Mouse (Mus musculus) kidney, adult 2 months (tissue): ENCODE results near the gene Olfr1280. TPM values are rescaled to one million over a fixed set of nuclear protein-coding genes. Genes with fewer than 3 reads are reported as not detected.
"Not testable (repeated sequence)": the region's sequence is repeated elsewhere in the genome, so short reads cannot be mapped to it uniquely, and the experiment has no call there.

Source experiments
- DNase-seq: peaks from one replicate; pipeline ENCODE4 v3.0.0; 2021
- H3K27ac ChIP-seq: fragments of 200-500 bp; 2 replicates; pipeline ENCODE4 v1.5.1; 2012; ENCODE audit warnings: low read depth, low read length, control low read depth, inconsistent platforms; ENCODE audit not compliant: insufficient read depth
- H3K27me3 ChIP-seq: fragments of 200-500 bp; replicated peaks from 2 replicates; pipeline ENCODE4 v1.6.1; 2012; ENCODE audit warnings: mild to moderate bottlenecking, moderate library complexity, low read length, inconsistent platforms; ENCODE audit not compliant: control insufficient read depth, insufficient read depth
- H3K36me3 ChIP-seq: fragments of 200-500 bp; 2 replicates; pipeline ENCODE4 v1.6.1; 2012; ENCODE audit warnings: mild to moderate bottlenecking, moderate library complexity, low read length, inconsistent platforms; ENCODE audit not compliant: control insufficient read depth, insufficient read depth
- H3K4me1 ChIP-seq: fragments of 200-500 bp; 2 replicates; pipeline ENCODE4 v1.6.1; 2011; ENCODE audit warnings: low read length; ENCODE audit not compliant: control insufficient read depth, insufficient read depth
- H3K4me3 ChIP-seq: fragments of 200-500 bp; 2 replicates; pipeline ENCODE4 v1.5.1; 2011; ENCODE audit warnings: mild to moderate bottlenecking, low read depth, low read length, control low read depth; ENCODE audit not compliant: insufficient read depth
- CTCF ChIP-seq: fragments of 200-500 bp; conservative IDR thresholded peaks from 2 replicates; pipeline ENCODE4 v1.5.1; 2011; ENCODE audit warnings: low read depth, mild to moderate bottlenecking, control low read depth, low read length, moderate library complexity, mixed read lengths; ENCODE audit not compliant: insufficient read depth, insufficient read length
- POLR2A ChIP-seq: fragments of 200-500 bp; IDR thresholded peaks from one replicate; pipeline ENCODE4 v1.6.1; 2011; ENCODE audit warnings: low read depth, low read length, control low read depth
- WGBS: fragments of 180-500 bp; shearing (Covaris S2); methylation state at CpG from one replicate; pipeline ENCODE4 v1.1.7; 2018; 5-methylcytosine and 5-hydroxymethylcytosine counted together
- polyA plus RNA-seq: library from polyadenylated mRNA; depleted of rRNA; stranded (reverse); fragments of >200 nt; gene quantifications from 2 replicates; pipeline ENCODE4 v1.2.3, GENCODE M21; 2012; rRNA removed

Olfr1280 gene
- not detected in 2 replicates for polyA plus RNA-seq

GRCm38 (mm10) chr2:111313717-111314116 lies at the start of gene Olfr1280:
TSS of gene Olfr1280 (plus strand) at chr2:111314017.
- no peak within 1 kb of the TSS for H3K27ac ChIP-seq
- DNase-seq, result no peak
- H3K27me3 ChIP-seq, result no peaks in the 10 kb centered on the region
- no peak within 1 kb of the TSS for H3K4me3 ChIP-seq
- TF ChIP-seq CTCF (no peak), POLR2A (no peak)
- H3K4me1 ChIP-seq, result no peaks in the 10 kb centered on the region
- no peaks in the 10 kb centered on the region for H3K36me3 ChIP-seq

- Histone ChIP-seq H3K27ac (no peak within 1 kb of the TSS), H3K4me1 (no peaks in the 10 kb centered on the region), H3K27me3 (no peaks in the 10 kb centered on the region), H3K4me3 (no peak within 1 kb of the TSS), H3K36me3 (no peaks in the 10 kb centered on the region)
- 44% methylated on average over 2 of the region's 2 CpGs for WGBS
- TF ChIP-seq CTCF (no peak), POLR2A (no peak)
- no peak for DNase-seq
These were observed 39.8 kb upstream of the Olfr1280 start, which contains the start of gene Olfr1277 for GRCm38 (mm10) chr2:111274006-111274405. TSS of gene Olfr1277 (minus strand) at chr2:111274106.

- TF ChIP-seq POLR2A (no peak), CTCF (no peak)
- Histone ChIP-seq H3K36me3 (no peaks in the 10 kb centered on the region), H3K4me3 (no peak within 1 kb of the TSS), H3K4me1 (no peaks in the 10 kb centered on the region), H3K27ac (no peak within 1 kb of the TSS), H3K27me3 (no peaks in the 10 kb centered on the region)
- no peak for DNase-seq
These were observed 24.0 kb upstream of the Olfr1280 start, which contains the start of gene Olfr1278 for GRCm38 (mm10) chr2:111289836-111290235. TSS of gene Olfr1278 (plus strand) at chr2:111290136.

GRCm38 (mm10) chr2:111298541-111298940 lies 15.3 kb upstream of the Olfr1280 start:
- Histone ChIP-seq H3K4me3 (no peak overlapping the region), H3K27me3 (no peaks in the 10 kb centered on the region), H3K36me3 (no peaks in the 10 kb centered on the region), H3K27ac (no peak overlapping the region), H3K4me1 (no peaks in the 10 kb centered on the region)
- no peak for DNase-seq
- TF ChIP-seq POLR2A (no peak), CTCF (no peak)

- Histone ChIP-seq H3K4me3 (no peak within 1 kb of the TSS), H3K27me3 (no peaks in the 10 kb centered on the region), H3K4me1 (no peaks in the 10 kb centered on the region), H3K27ac (no peak within 1 kb of the TSS), H3K36me3 (no peaks in the 10 kb centered on the region)
- no peak for DNase-seq
- TF ChIP-seq CTCF (no peak), POLR2A (no peak)
These were observed 13.4 kb upstream of the Olfr1280 start, which contains the start of gene Olfr1279 for GRCm38 (mm10) chr2:111300374-111300773. TSS of gene Olfr1279 (plus strand) at chr2:111300635.

- no peak for DNase-seq
- no peak within 1 kb of the TSS for H3K4me3 ChIP-seq
- 62% methylated on average over 2 of the region's 2 CpGs for WGBS
- H3K27ac ChIP-seq, result no peak within 1 kb of the TSS
- no peaks in the 10 kb centered on the region for H3K27me3 ChIP-seq
- H3K36me3 ChIP-seq, result no peaks in the 10 kb centered on the region
- TF ChIP-seq POLR2A (no peak), CTCF (no peak)
- no peaks in the 10 kb centered on the region for H3K4me1 ChIP-seq
These were observed 12.4 kb downstream of the Olfr1280 start, which contains the start of gene Olfr1281 for GRCm38 (mm10) chr2:111326220-111326619. TSS of gene Olfr1281 (plus strand) at chr2:111326520.

GRCm38 (mm10) chr2:111333721-111334120 lies 19.9 kb downstream of the Olfr1280 start:
- WGBS, result 84% methylated on average over 5 of the region's 5 CpGs

GRCm38 (mm10) chr2:111335976-111336375 lies 22.2 kb downstream of the Olfr1280 start, which contains the start of gene Olfr1282:
TSS of gene Olfr1282 (minus strand) at chr2:111336076.
- Histone ChIP-seq H3K36me3 (no peaks in the 10 kb centered on the region), H3K4me1 (no peaks in the 10 kb centered on the region), H3K27me3 (no peaks in the 10 kb centered on the region), H3K27ac (no peak within 1 kb of the TSS), H3K4me3 (no peak within 1 kb of the TSS)
- 74% methylated on average over 2 of the region's 2 CpGs for WGBS
- TF ChIP-seq CTCF, result no peak
- TF ChIP-seq POLR2A, result no peak
- no peak for DNase-seq

More at GRCm38 (mm10) chr2:111333721-111334120, 19.9 kb downstream of the Olfr1280 start:
- H3K27me3 ChIP-seq, H3K27ac ChIP-seq, H3K36me3 ChIP-seq, H3K4me3 ChIP-seq, DNase-seq, H3K4me1 ChIP-seq: not testable (repeated sequence)
